Mouse (Mus musculus): ENCODE results near the gene Cep70. TPM values are rescaled to one million over a fixed set of nuclear protein-coding genes. Genes with fewer than 3 reads are reported as not detected.

The Cep70 gene
- polyA plus RNA-seq, 1 experiment from 2014 or later, result 24.7 TPM

- H3K36me3 ChIP-seq (ENCODE audit: control insufficient read depth, insufficient read depth, low read length), result no peaks in the 10 kb centered on the region
- H3K4me3 ChIP-seq (ENCODE audit: control insufficient read depth in 1 of 2, insufficient read depth in 1 of 2, low read depth in 1 of 2, low read length in 2 of 2), result no peak overlapping the region
- no peaks in the 10 kb centered on the region for H3K4me1 ChIP-seq (ENCODE audit: control insufficient read depth in 2 of 2, insufficient read depth in 2 of 2, low read length in 2 of 2)
- no peak for ATAC-seq (ENCODE audit: insufficient number of reproducible peaks, insufficient read depth, low FRiP score, low read depth)
- H3K4me2 ChIP-seq (ENCODE audit: low read length), result no peak overlapping the region
- H3K9ac ChIP-seq (ENCODE audit: low read length), result no peak overlapping the region
- WGBS, result 43% methylated on average over 8 of the region's 8 CpGs
- no peaks in the 10 kb centered on the region for H3K9me3 ChIP-seq (ENCODE audit: control insufficient read depth, low read length)
- H3K27ac ChIP-seq (replicated peaks in 1 of 2; ENCODE audit: control insufficient read depth in 1 of 2, insufficient read depth in 1 of 2, low read depth in 2 of 2, low read length in 2 of 2), result no peak overlapping the region
- H3K27me3 ChIP-seq (ENCODE audit: control insufficient read depth, insufficient read depth, low read length), result no peaks in the 10 kb centered on the region
Measured at GRCm38 (mm10) chr9:99319343-99319951, 76.3 kb downstream of the Cep70 start.

DNA sequence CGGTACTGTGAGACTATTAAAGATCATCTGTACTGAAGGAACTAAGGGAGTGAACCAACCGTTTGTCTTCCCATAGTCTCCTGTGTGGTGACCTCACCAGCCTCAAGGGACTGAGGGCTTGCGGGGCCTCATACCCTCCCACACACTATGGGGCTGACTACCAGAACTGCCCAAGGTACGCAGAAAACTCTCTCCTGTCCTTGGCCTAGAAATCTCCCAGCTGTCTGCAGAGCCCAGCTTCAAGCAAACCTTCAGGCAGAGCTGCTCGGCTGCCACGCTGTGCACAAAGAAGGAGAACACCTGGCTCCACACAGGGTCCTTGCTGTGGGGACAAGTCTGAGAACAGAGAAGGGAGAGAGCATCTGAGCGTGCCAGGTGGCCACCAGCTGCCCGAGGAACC is 76.8 kb downstream of the Cep70 start:
- Histone ChIP-seq H3K4me2 (ENCODE audit: low read length) (no peak overlapping the region), H3K9ac (ENCODE audit: low read length) (no peak overlapping the region), H3K27me3 (ENCODE audit: control insufficient read depth, insufficient read depth, low read length) (no peaks in the 10 kb centered on the region), H3K27ac (replicated peaks in 1 of 2; ENCODE audit: control insufficient read depth in 1 of 2, insufficient read depth in 1 of 2, low read depth in 2 of 2, low read length in 2 of 2) (no peak overlapping the region), H3K36me3 (ENCODE audit: control insufficient read depth, insufficient read depth, low read length) (no peaks in the 10 kb centered on the region), H3K9me3 (ENCODE audit: control insufficient read depth, low read length) (no peaks in the 10 kb centered on the region), H3K4me3 (ENCODE audit: control insufficient read depth in 1 of 2, insufficient read depth in 1 of 2, low read depth in 1 of 2, low read length in 2 of 2) (no peak overlapping the region), H3K4me1 (ENCODE audit: control insufficient read depth in 2 of 2, insufficient read depth in 2 of 2, low read length in 2 of 2) (no peaks in the 10 kb centered on the region)
- ATAC-seq (ENCODE audit: insufficient number of reproducible peaks, insufficient read depth, low FRiP score, low read depth), result no peak
- 77% methylated on average over 8 of the region's 8 CpGs for WGBS

- no peaks in the 10 kb centered on the region for H3K9me3 ChIP-seq (ENCODE audit: control insufficient read depth, low read length)
- no peak for ATAC-seq (ENCODE audit: insufficient number of reproducible peaks, insufficient read depth, low FRiP score, low read depth)
- H3K4me1 ChIP-seq (ENCODE audit: control insufficient read depth in 2 of 2, insufficient read depth in 2 of 2, low read length in 2 of 2), result no peaks in the 10 kb centered on the region
- H3K27ac ChIP-seq (replicated peaks in 1 of 2; ENCODE audit: control insufficient read depth in 1 of 2, insufficient read depth in 1 of 2, low read depth in 2 of 2, low read length in 2 of 2), result no peak overlapping the region
- H3K4me2 ChIP-seq (ENCODE audit: low read length), result no peak overlapping the region
- 69% methylated on average over 7 of the region's 7 CpGs for WGBS
- H3K36me3 ChIP-seq (ENCODE audit: control insufficient read depth, insufficient read depth, low read length), result no peaks in the 10 kb centered on the region
- no peaks in the 10 kb centered on the region for H3K27me3 ChIP-seq (ENCODE audit: control insufficient read depth, insufficient read depth, low read length)
- H3K9ac ChIP-seq (ENCODE audit: low read length), result no peak overlapping the region
- no peak overlapping the region for H3K4me3 ChIP-seq (ENCODE audit: control insufficient read depth in 1 of 2, insufficient read depth in 1 of 2, low read depth in 1 of 2, low read length in 2 of 2)
Measured at GRCm38 (mm10) chr9:99325208-99325929, 82.2 kb downstream of the Cep70 start.

DNA sequence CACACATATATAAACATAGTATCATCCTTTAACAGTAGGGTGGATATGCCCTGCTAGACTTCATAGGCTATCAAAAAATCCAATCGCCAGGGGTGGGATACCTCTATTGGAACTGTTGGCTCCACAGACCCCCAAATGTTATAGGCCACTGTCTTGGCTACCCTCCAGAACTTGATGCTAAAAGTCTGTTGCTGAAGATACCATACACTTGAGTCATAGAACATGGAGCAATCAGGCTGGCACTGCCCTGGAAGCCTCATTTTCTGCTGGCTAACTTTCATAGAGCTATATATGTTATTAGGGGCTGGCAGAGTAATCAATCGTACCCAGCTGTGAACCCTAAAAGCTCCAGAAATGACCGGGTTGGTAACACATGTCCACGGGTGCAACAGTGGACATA is 82.8 kb downstream of the Cep70 start:
- Histone ChIP-seq H3K27ac (replicated peaks in 1 of 2; ENCODE audit: control insufficient read depth in 1 of 2, insufficient read depth in 1 of 2, low read depth in 2 of 2, low read length in 2 of 2) (no peak overlapping the region), H3K36me3 (ENCODE audit: control insufficient read depth, insufficient read depth, low read length) (no peaks in the 10 kb centered on the region), H3K9me3 (ENCODE audit: control insufficient read depth, low read length) (no peaks in the 10 kb centered on the region), H3K27me3 (ENCODE audit: control insufficient read depth, insufficient read depth, low read length) (no peaks in the 10 kb centered on the region), H3K4me3 (ENCODE audit: control insufficient read depth in 1 of 2, insufficient read depth in 1 of 2, low read depth in 1 of 2, low read length in 2 of 2) (no peak overlapping the region), H3K4me1 (ENCODE audit: control insufficient read depth in 2 of 2, insufficient read depth in 2 of 2, low read length in 2 of 2) (no peaks in the 10 kb centered on the region), H3K4me2 (ENCODE audit: low read length) (no peak overlapping the region), H3K9ac (ENCODE audit: low read length) (no peak overlapping the region)
- 74% methylated on average over 4 of the region's 4 CpGs for WGBS
- no peak for ATAC-seq (ENCODE audit: insufficient number of reproducible peaks, insufficient read depth, low FRiP score, low read depth)

GRCm38 (mm10) chr9:99326881-99327280 is 83.7 kb downstream of the Cep70 start:
- Histone ChIP-seq H3K4me3 (ENCODE audit: control insufficient read depth in 1 of 2, insufficient read depth in 1 of 2, low read depth in 1 of 2, low read length in 2 of 2) (no peak overlapping the region), H3K27me3 (ENCODE audit: control insufficient read depth, insufficient read depth, low read length) (no peaks in the 10 kb centered on the region), H3K9ac (ENCODE audit: low read length) (no peak overlapping the region), H3K27ac (replicated peaks in 1 of 2; ENCODE audit: control insufficient read depth in 1 of 2, insufficient read depth in 1 of 2, low read depth in 2 of 2, low read length in 2 of 2) (no peak overlapping the region), H3K4me2 (ENCODE audit: low read length) (no peak overlapping the region), H3K36me3 (ENCODE audit: control insufficient read depth, insufficient read depth, low read length) (no peaks in the 10 kb centered on the region), H3K9me3 (ENCODE audit: control insufficient read depth, low read length) (no peaks in the 10 kb centered on the region), H3K4me1 (ENCODE audit: control insufficient read depth in 2 of 2, insufficient read depth in 2 of 2, low read length in 2 of 2) (no peaks in the 10 kb centered on the region)
- no peak for ATAC-seq (ENCODE audit: insufficient number of reproducible peaks, insufficient read depth, low FRiP score, low read depth)
- WGBS, result 77% methylated on average over 4 of the region's 4 CpGs

DNA sequence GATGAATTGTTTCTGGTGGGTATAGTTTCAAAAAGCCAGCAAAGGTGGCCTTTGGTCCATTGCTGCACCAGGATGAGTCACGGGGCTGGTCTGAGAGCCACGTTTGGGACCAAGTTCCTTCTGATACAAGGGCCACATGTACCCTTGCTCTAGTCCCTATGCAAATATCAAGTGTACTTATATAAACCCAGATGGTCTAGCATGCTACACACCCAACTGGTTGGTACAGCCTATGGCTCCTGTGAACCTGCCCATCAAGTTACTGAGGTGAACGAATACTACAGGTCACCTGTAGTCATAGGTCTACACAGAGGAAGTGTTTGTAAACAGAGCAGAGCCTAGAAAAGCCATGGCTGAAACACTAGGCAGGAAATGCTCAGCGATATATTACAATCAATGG is 93.4 kb downstream of the Cep70 start:
- Histone ChIP-seq H3K27ac (replicated peaks in 1 of 2; ENCODE audit: control insufficient read depth in 1 of 2, insufficient read depth in 1 of 2, low read depth in 2 of 2, low read length in 2 of 2) (no peak overlapping the region), H3K9ac (ENCODE audit: low read length) (no peak overlapping the region), H3K27me3 (ENCODE audit: control insufficient read depth, insufficient read depth, low read length) (no peaks in the 10 kb centered on the region), H3K36me3 (ENCODE audit: control insufficient read depth, insufficient read depth, low read length) (no peaks in the 10 kb centered on the region), H3K4me2 (ENCODE audit: low read length) (no peak overlapping the region), H3K9me3 (ENCODE audit: control insufficient read depth, low read length) (no peaks in the 10 kb centered on the region), H3K4me3 (ENCODE audit: control insufficient read depth in 1 of 2, insufficient read depth in 1 of 2, low read depth in 1 of 2, low read length in 2 of 2) (no peak overlapping the region), H3K4me1 (ENCODE audit: control insufficient read depth in 2 of 2, insufficient read depth in 2 of 2, low read length in 2 of 2) (peaks cover 2 to 4% of the 10 kb centered on the region in 2 experiments; a peak in 2 of 4 replicates)
- no peak for ATAC-seq (ENCODE audit: insufficient number of reproducible peaks, insufficient read depth, low FRiP score, low read depth)
- WGBS, result 83% methylated on average over 4 of the region's 4 CpGs

- Histone ChIP-seq H3K27me3 (ENCODE audit: control insufficient read depth, insufficient read depth, low read length) (no peaks in the 10 kb centered on the region), H3K9ac (ENCODE audit: low read length) (no peak overlapping the region), H3K4me3 (ENCODE audit: control insufficient read depth in 1 of 2, insufficient read depth in 1 of 2, low read depth in 1 of 2, low read length in 2 of 2) (no peak overlapping the region), H3K27ac (replicated peaks in 1 of 2; ENCODE audit: control insufficient read depth in 1 of 2, insufficient read depth in 1 of 2, low read depth in 2 of 2, low read length in 2 of 2) (no peak overlapping the region), H3K9me3 (ENCODE audit: control insufficient read depth, low read length) (no peaks in the 10 kb centered on the region), H3K4me1 (ENCODE audit: control insufficient read depth in 2 of 2, insufficient read depth in 2 of 2, low read length in 2 of 2) (peaks cover 2 to 4% of the 10 kb centered on the region in 2 experiments; a peak in 2 of 4 replicates), H3K36me3 (ENCODE audit: control insufficient read depth, insufficient read depth, low read length) (no peaks in the 10 kb centered on the region), H3K4me2 (ENCODE audit: low read length) (no peak overlapping the region)
- 82% methylated on average over 1 of the region's 1 CpGs for WGBS
- no peak for ATAC-seq (ENCODE audit: insufficient number of reproducible peaks, insufficient read depth, low FRiP score, low read depth)
Measured at GRCm38 (mm10) chr9:99338293-99338692, 95.1 kb downstream of the Cep70 start.

Data from heart, embryonic 14.5 days (tissue).